Mouse (Mus musculus): ENCODE data around the gene Plekhm2. TPM values are rescaled to one million over a fixed set of nuclear protein-coding genes. Genes with fewer than 3 reads are reported as not detected.

Plekhm2 gene
- polyA plus RNA-seq, 1 experiment from 2014 or later, result 6.1 TPM

DNA sequence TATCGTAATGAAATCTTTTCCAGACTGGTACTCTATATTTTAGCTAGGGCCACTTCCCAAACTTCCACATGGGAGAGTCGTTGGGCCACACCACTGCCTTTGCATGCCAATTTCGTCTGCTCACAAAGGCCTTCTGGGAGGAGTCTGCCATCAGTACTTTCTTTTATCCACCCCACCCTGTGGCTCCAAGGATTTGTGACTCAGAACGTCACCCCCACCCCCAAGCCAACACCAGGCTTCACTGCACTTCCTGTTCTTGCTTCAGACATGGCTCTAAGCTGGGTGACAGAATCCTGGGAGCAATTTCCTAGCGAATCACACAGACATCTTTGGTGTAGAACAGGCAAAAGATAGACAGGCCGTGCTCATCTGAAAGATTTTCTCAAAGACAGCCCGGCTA, 17.1 kb upstream of the Plekhm2 start:
- peaks cover 35% of the 10 kb centered on the region for H3K36me3 ChIP-seq
- WGBS, result 69% methylated on average over 7 of the region's 7 CpGs
- H3K4me1 ChIP-seq, result no peaks in the 10 kb centered on the region
- H3K4me3 ChIP-seq, result no peak overlapping the region
- no peaks in the 10 kb centered on the region for H3K27me3 ChIP-seq
- no peak overlapping the region for H3K27ac ChIP-seq (replicated peaks)
- H3K9ac ChIP-seq (replicated peaks), result no peak overlapping the region
- no peak overlapping the region for H3K4me2 ChIP-seq (replicated peaks)
- ATAC-seq (ENCODE audit: low FRiP score, low read depth), result no peak
- no peaks in the 10 kb centered on the region for H3K9me3 ChIP-seq

DNA sequence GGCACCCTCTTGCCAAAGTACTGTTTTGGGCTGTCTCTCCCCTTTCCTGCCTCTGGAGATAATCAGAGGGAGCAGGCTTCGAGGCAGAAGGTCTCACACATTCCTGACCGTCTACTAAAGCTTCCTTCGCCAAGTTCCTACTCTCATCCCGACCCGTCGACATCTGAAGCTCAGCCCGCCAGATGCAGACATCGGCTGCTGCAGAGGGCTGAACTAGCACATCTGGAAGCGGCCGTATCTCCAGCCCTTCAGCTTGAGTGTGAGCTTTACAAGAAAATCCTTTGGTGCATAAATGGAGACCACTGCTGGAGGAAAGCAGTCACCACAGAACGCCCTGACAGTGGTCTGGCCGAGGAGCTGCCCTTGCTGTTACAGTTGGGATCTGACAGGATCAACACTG, 16.2 kb upstream of the Plekhm2 start:
- no peak overlapping the region for H3K4me2 ChIP-seq (replicated peaks)
- no peak for ATAC-seq (ENCODE audit: low FRiP score, low read depth)
- no peaks in the 10 kb centered on the region for H3K27me3 ChIP-seq
- no peak overlapping the region for H3K27ac ChIP-seq (replicated peaks)
- H3K9me3 ChIP-seq, result no peaks in the 10 kb centered on the region
- peaks cover 26% of the 10 kb centered on the region for H3K36me3 ChIP-seq
- no peaks in the 10 kb centered on the region for H3K4me1 ChIP-seq
- no peak overlapping the region for H3K9ac ChIP-seq (replicated peaks)
- 78% methylated on average over 12 of the region's 12 CpGs for WGBS
- H3K4me3 ChIP-seq, result no peak overlapping the region

DNA sequence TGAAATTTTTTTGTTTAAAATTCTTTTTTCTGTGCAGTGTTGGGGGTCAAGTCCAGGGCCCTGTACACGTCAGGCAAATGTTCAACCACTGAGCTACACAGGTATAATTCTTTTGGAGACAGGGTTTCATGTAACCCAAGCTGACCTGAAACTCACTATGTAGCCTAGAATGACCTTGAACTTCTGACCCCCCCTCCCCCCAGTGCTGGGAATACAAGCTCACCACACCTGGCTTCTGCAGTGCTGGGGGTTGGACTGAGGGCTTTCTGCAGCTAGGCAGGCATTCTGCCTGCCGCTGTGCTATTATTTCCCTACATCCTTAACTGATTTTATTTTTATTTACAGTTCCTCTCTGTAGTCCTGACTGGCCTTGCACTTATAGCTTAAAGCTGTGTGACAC, 14.3 kb upstream of the Plekhm2 start:
- Histone ChIP-seq H3K27ac (replicated peaks) (no peak overlapping the region), H3K9ac (replicated peaks) (no peak overlapping the region), H3K4me2 (replicated peaks) (no peak overlapping the region), H3K4me1 (no peaks in the 10 kb centered on the region), H3K27me3 (no peaks in the 10 kb centered on the region), H3K36me3 (peaks cover 8% of the 10 kb centered on the region), H3K9me3 (no peaks in the 10 kb centered on the region), H3K4me3 (no peak overlapping the region)
- ATAC-seq (ENCODE audit: low FRiP score, low read depth), result no peak
- 90% methylated on average over 2 of the region's 2 CpGs for WGBS

DNA sequence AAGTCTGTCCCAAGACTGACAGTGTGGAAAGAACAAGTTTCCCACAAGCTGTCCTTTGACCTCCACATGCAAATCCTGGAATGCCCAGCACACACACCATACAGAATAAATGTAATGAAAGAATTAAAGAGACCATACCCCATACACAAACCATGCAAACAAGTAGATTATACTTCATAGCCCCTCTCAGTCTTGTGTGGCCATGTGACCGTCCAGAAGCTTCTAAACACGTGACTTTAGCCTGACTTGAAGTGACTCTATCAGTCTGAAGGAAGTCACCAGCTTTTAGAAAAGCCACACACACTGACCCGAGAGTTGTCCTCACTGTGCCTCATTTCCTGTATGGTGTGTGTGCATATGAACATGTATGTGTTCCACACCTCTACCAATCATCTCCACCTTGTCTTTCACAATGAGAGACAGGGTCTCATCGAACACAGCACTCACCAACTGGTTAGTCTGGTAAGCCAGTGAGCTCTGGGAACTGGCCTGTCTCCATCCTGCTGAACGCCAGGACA, 11.8 kb upstream of the Plekhm2 start:
- H3K4me1 ChIP-seq, result no peaks in the 10 kb centered on the region
- no peaks in the 10 kb centered on the region for H3K36me3 ChIP-seq
- H3K27me3 ChIP-seq, result no peaks in the 10 kb centered on the region
- H3K27ac ChIP-seq (replicated peaks), result no peak overlapping the region
- H3K9ac ChIP-seq (replicated peaks), result no peak overlapping the region
- ATAC-seq (ENCODE audit: low FRiP score, low read depth), result no peak
- WGBS, result 81% methylated on average over 5 of the region's 5 CpGs
- H3K4me3 ChIP-seq, result no peak overlapping the region
- H3K4me2 ChIP-seq (replicated peaks), result no peak overlapping the region
- H3K9me3 ChIP-seq, result no peaks in the 10 kb centered on the region

DNA sequence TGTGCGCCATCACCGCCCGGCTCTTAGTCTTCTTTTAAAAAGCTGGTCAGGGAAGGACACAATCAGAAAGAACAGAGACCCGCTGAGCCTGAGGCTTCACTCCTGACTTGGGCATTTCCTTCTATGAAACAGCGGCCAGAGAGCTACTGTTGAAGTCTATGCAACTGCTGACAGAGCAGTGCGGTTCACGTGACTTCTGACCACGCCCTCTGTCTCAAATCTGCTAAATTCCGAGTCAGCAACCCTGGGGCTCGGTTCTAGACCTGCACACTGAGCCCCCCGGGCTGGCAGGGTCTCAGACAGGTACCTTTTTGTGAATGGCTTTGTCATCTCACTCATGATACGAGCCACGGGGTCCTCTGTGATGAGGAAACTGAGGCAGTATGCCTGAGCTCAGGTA, 7.6 kb upstream of the Plekhm2 start:
- no peak overlapping the region for H3K27ac ChIP-seq (replicated peaks)
- H3K27me3 ChIP-seq, result no peaks in the 10 kb centered on the region
- ATAC-seq (ENCODE audit: low FRiP score, low read depth), result no peak

DNA sequence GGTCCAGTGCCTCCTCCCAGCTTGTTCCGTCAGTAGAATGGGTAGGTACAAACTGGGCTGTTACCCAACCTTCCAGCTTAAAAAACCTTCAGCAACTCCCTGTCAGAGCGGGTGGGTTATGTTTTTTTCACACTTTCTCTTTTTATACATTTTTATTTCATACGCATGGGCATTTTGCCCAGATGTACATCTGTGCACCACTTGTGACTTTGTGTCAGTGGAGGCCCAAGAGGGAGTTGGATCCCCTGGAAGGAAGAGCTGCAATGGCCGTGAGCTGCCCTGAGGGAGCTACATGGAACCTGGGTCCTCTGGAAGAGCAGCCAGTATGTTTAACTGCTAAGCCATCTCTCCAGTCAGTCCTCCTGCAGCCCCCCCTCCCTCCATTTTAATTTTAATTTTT, 6.7 kb upstream of the Plekhm2 start:
- H3K27ac ChIP-seq (replicated peaks), result no peak overlapping the region
- no peaks in the 10 kb centered on the region for H3K36me3 ChIP-seq
- H3K4me1 ChIP-seq, result no peaks in the 10 kb centered on the region
- 85% methylated on average over 4 of the region's 4 CpGs for WGBS
- ATAC-seq (ENCODE audit: low FRiP score, low read depth), result no peak
- H3K4me2 ChIP-seq (replicated peaks), result no peak overlapping the region
- H3K27me3 ChIP-seq, result no peaks in the 10 kb centered on the region
- no peak overlapping the region for H3K9ac ChIP-seq (replicated peaks)
- no peak overlapping the region for H3K4me3 ChIP-seq
- H3K9me3 ChIP-seq, result no peaks in the 10 kb centered on the region

More for the DNA sequence above, 7.6 kb upstream of the Plekhm2 start:
- Histone ChIP-seq H3K4me2 (replicated peaks) (no peak overlapping the region), H3K4me1 (no peaks in the 10 kb centered on the region), H3K36me3 (no peaks in the 10 kb centered on the region), H3K9ac (replicated peaks) (no peak overlapping the region), H3K4me3 (no peak overlapping the region), H3K9me3 (no peaks in the 10 kb centered on the region)
- 75% methylated on average over 13 of the region's 13 CpGs for WGBS

DNA sequence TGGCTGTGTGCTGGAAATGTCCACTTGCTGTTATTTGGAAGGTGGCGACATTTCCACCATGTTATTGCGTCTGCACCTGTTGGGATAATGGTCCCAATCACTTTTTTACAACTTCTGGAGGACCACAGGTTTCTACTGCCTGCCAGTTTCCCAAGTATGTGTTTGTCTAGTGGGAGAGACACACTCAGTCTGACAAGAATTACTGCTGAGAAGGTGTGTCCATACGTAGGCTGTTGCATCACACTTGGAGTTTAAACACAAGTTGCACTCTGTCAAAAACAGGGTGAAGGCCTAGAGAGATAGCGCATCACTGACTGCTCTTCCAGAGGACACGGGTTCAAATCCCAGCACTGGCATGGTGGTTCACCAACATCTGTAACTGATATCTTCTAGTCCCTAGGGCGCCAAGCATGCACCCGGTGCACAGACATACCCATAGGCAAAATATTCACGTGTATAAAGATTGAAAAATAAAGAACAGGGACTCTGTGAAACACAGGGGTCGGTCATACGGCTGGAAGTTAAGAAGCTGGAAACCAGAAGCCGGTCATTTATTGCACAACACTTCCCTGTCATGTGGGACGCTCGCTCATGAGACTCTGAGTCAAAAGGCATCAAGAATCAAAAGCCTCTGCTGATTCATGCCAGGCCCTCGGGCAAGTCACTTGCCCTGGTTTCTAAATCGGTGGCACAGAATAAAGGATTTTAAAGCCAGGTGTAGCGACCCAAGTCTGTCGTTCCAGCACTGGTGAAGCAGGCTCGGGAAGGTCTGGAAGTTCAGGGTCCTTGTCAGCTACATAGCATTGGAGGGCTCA, 5.4 kb upstream of the Plekhm2 start:
- no peaks in the 10 kb centered on the region for H3K9me3 ChIP-seq
- no peak for ATAC-seq (ENCODE audit: low FRiP score, low read depth)
- no peak overlapping the region for H3K9ac ChIP-seq (replicated peaks)
- H3K36me3 ChIP-seq, result no peaks in the 10 kb centered on the region
- H3K4me3 ChIP-seq, result no peak overlapping the region
- no peak overlapping the region for H3K4me2 ChIP-seq (replicated peaks)
- 89% methylated on average over 18 of the region's 18 CpGs for WGBS
- no peaks in the 10 kb centered on the region for H3K27me3 ChIP-seq
- H3K27ac ChIP-seq (replicated peaks), result no peak overlapping the region
- H3K4me1 ChIP-seq, result no peaks in the 10 kb centered on the region

DNA sequence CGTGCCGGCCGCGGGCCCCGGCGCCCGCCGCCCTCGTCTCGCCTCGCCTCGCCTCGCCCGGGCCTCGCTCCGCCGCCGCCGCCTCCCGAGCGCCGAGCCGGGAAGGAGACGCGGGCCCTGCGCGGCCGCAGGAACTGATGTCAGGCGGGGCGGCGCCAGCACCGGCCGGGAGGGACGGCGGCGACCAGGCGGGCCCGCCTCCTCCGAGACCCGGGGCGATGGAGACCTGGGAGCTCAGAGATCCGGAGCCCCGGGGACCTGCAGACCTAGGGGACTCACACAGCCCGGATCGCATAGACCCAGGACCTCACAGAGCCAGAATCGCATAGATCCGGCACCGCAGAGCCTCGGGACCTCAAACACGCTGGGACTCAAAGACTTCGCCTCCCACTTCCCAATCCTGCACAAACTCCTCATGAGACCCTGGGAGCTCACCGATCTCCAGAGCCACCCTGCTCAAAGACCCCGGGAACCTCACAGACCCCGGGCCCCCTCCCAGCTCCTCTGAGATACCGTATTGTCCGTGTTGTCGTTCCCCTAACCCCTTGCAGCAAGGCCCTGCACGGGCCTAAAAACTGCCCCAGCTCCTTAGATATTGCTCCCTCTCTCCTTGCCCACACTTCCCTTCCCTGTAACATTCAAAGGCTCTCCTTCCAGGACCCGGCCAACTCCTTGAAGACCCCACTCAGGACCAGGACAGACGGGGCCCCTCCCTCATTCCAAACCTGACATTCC, 521 bp downstream of the Plekhm2 start:
- no peaks in the 10 kb centered on the region for H3K9me3 ChIP-seq
- peaks cover 11% of the 10 kb centered on the region for H3K36me3 ChIP-seq
- peak; percentile 87 for ATAC-seq (ENCODE audit: low FRiP score, low read depth)
- H3K27me3 ChIP-seq, result no peaks in the 10 kb centered on the region
- peak overlapping the region; percentile 89 for H3K4me2 ChIP-seq (replicated peaks)
- WGBS, result 1% methylated on average over 41 of the region's 60 CpGs
- H3K4me3 ChIP-seq, result peak overlapping the region; percentile 79
- H3K27ac ChIP-seq (replicated peaks), result peak overlapping the region; percentile 64
- peak overlapping the region; percentile 86 for H3K9ac ChIP-seq (replicated peaks)
- H3K4me1 ChIP-seq, result peaks cover 17% of the 10 kb centered on the region

DNA sequence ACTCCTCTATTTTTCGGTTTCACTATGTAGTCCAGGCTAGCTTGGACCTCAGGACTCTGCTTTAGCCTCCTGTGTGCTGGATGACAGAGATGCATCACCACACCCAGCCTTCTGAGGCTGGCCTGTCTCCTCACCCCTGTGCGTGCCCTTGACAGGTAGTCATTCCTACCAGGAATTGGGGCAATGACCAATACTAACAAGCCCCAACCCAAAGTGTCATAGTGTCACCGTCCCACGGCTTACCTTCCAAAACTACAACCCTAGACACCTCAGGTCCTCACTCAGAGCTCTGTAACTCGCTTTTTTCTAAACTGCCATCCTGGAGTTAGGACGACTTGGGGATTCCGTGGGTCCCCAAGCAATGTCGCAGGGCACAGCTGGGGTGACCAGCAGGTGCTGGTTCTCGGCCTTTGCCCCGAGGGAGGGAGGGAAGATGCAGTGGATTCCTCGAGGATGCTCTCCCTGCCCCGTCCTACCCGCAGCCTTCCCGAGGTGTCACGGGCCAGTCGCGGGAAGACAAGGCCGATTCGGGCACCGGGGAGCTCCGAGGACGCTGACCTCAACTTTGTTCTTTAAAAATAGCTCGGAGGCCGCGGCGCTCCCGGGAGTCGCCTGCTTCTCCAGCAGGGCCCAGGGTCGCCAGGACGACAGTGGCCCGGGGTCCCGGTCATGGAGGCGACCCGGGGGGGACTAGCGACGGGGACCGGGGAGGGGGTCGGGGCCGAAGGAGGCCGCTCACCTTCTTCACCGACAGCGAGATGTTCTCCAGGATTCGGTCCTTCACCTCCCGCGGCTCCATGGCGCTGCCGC, 1.4 kb downstream of the Plekhm2 start:
- H3K27me3 ChIP-seq, result no peaks in the 10 kb centered on the region
- peak overlapping the region; percentile 79 for H3K4me3 ChIP-seq
- H3K9ac ChIP-seq (replicated peaks), result peak overlapping the region; percentile 86
- peaks cover 16% of the 10 kb centered on the region for H3K36me3 ChIP-seq
- peaks cover 17% of the 10 kb centered on the region for H3K4me1 ChIP-seq
- ATAC-seq (ENCODE audit: low FRiP score, low read depth), result peak; percentile 34
- H3K9me3 ChIP-seq, result no peaks in the 10 kb centered on the region
- H3K4me2 ChIP-seq (replicated peaks), result peak overlapping the region; percentile 89
- WGBS, result 4% methylated on average over 45 of the region's 47 CpGs
- peak overlapping the region; percentile 64 for H3K27ac ChIP-seq (replicated peaks)

DNA sequence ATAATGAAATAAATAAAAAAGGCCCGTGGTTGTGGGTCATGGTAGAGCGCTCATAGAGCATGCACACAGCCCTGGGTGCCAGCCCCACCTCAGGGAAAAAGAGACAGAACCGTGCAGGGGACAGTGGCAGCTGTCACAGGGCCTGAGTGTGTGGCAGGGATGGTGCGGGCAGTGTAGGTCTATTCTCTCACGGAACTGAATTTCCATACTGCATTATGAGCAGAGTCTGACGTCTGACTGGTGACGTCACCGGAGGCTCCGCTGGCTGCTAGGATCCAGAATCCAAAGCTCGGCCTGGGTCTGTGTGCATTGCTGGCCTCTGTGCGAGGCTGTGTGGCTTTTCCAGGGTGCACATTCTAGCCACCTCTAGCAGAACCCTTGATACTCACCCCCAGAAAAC, 3.8 kb downstream of the Plekhm2 start:
- 82% methylated on average over 11 of the region's 11 CpGs for WGBS
- Histone ChIP-seq H3K9me3 (no peaks in the 10 kb centered on the region), H3K27me3 (no peaks in the 10 kb centered on the region), H3K9ac (replicated peaks) (0 out of 2 replicates have a peak overlapping the region, but pooled peaks have one; percentile 11), H3K27ac (replicated peaks) (no peak overlapping the region), H3K4me2 (replicated peaks) (no peak overlapping the region), H3K4me3 (no peak overlapping the region), H3K36me3 (peaks cover 16% of the 10 kb centered on the region), H3K4me1 (peaks cover 17% of the 10 kb centered on the region)
- no peak for ATAC-seq (ENCODE audit: low FRiP score, low read depth)

DNA sequence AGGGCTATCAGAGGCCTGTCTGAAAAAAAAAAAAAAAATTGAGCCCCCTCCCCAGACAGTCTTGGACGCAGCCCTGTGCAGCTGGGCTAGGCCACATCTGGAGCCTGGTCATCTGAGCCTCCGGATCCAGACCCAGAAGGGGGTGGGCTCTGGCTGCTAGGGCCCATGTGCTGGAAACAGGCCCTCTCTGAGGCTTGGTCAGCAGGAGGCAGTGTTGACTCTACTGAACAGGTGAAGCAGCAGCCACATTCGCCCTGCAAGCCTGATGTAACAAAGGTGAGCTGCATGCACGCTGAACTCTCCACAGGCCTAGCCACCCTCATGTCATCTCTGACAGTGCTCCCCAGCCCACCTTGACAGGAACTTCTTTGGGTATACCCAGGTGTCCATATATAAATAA, 5.0 kb downstream of the Plekhm2 start:
- H3K27me3 ChIP-seq, result no peaks in the 10 kb centered on the region
- peaks cover 16% of the 10 kb centered on the region for H3K36me3 ChIP-seq
- H3K9me3 ChIP-seq, result no peaks in the 10 kb centered on the region
- WGBS, result 76% methylated on average over 4 of the region's 4 CpGs
- no peak overlapping the region for H3K27ac ChIP-seq (replicated peaks)
- H3K4me2 ChIP-seq (replicated peaks), result no peak overlapping the region
- no peak for ATAC-seq (ENCODE audit: low FRiP score, low read depth)
- H3K4me3 ChIP-seq, result no peak overlapping the region
- H3K9ac ChIP-seq (replicated peaks), result no peak overlapping the region
- peaks cover 14% of the 10 kb centered on the region for H3K4me1 ChIP-seq
